Mouse (Mus musculus): ENCODE results near the gene 1700020D05Rik. TPM values are rescaled to one million over a fixed set of nuclear protein-coding genes. Genes with fewer than 3 reads are reported as not detected.
A peak's percentile ranks its signal among the peaks of the same experiment; 100 is the strongest.

Gene 1700020D05Rik
- total and polyA plus RNA-seq, 3 experiments, result 0.23 to 0.34 TPM; not detected in 1

GRCm38 (mm10) chr19:5472857-5473256 is 30.7 kb downstream of the 1700020D05Rik start:
- peaks cover 0 to 6% of the 10 kb centered on the region in 2 experiments; a peak in 1 of 4 replicates for H3K4me1 ChIP-seq (ENCODE audit: control insufficient read depth in 1 of 2, insufficient read depth in 2 of 2)
- in situ Hi-C loops (cut with MboI; ENCODE audit: low pct_ligation_motif_present, low pct_unique_long_range_greater_than_20kb, low sequenced_read_pairs), result no loop called here
- H3K9me3 ChIP-seq (replicated peaks; ENCODE audit: low read length), result no peaks in the 10 kb centered on the region
- peaks cover under 1 to 13% of the 10 kb centered on the region in 2 experiments for H3K36me3 ChIP-seq (replicated peaks in 1 of 2; ENCODE audit: control insufficient read depth in 1 of 2, insufficient read depth in 1 of 2, low read length in 1 of 2)
- dilution Hi-C loops (cut with MboI; ENCODE audit: extremely low pct_ligation_motif_present, extremely low pct_unique_long_range_greater_than_20kb, low sequenced_read_pairs), result no loop called here
- DNase-seq (ENCODE audit: extremely low read depth), result no peak
- H3K27me3 ChIP-seq (replicated peaks), result no peaks in the 10 kb centered on the region
- H3K4me2 ChIP-seq (ENCODE audit: insufficient read depth, low read depth, poor library complexity, severe bottlenecking), result no peak overlapping the region
- H3K4me3 ChIP-seq (replicated peaks in 1 of 3; ENCODE audit: low read depth in 2 of 3, low read length in 2 of 3, poor library complexity in 1 of 3), result no peak overlapping the region
- no peak overlapping the region for H3K27ac ChIP-seq (ENCODE audit: insufficient read depth, low read depth)
- no peak overlapping the region for H3K9ac ChIP-seq (ENCODE audit: insufficient read depth, low read depth)
- H3K79me2 ChIP-seq (replicated peaks; ENCODE audit: control insufficient read depth, extremely low read depth, insufficient read depth, poor library complexity, severe bottlenecking), result no peaks in the 10 kb centered on the region
- no peak for TF ChIP-seq USF2 (conservative IDR thresholded peaks at IDR 0.05; ENCODE audit: low read depth, low read length)
- peak in 1 of 2 experiments; percentile 11; a peak in 1 of 4 replicates for TF ChIP-seq CTCF (conservative IDR thresholded peaks at IDR 0.05 in 1 of 2, IDR thresholded peaks at IDR 0.05 in 1 of 2; ENCODE audit: low read depth in 2 of 2, low read length in 2 of 2)

- Histone ChIP-seq H3K4me1 (ENCODE audit: control insufficient read depth in 1 of 2, insufficient read depth in 2 of 2) (peaks cover 0 to 6% of the 10 kb centered on the region in 2 experiments; a peak in 1 of 4 replicates), H3K36me3 (replicated peaks in 1 of 2; ENCODE audit: control insufficient read depth in 1 of 2, insufficient read depth in 1 of 2, low read length in 1 of 2) (peaks cover 11 to 23% of the 10 kb centered on the region in 2 experiments), H3K4me2 (ENCODE audit: insufficient read depth, low read depth, poor library complexity, severe bottlenecking) (no peak overlapping the region), H3K27me3 (replicated peaks) (no peaks in the 10 kb centered on the region), H3K9ac (ENCODE audit: insufficient read depth, low read depth) (no peak overlapping the region), H3K4me3 (replicated peaks in 1 of 3; ENCODE audit: low read depth in 2 of 3, low read length in 2 of 3, poor library complexity in 1 of 3) (no peak overlapping the region), H3K79me2 (replicated peaks; ENCODE audit: control insufficient read depth, extremely low read depth, insufficient read depth, poor library complexity, severe bottlenecking) (no peaks in the 10 kb centered on the region), H3K9me3 (replicated peaks; ENCODE audit: low read length) (no peaks in the 10 kb centered on the region), H3K27ac (ENCODE audit: insufficient read depth, low read depth) (no peak overlapping the region)
- TF ChIP-seq MAFK (IDR thresholded peaks at IDR 0.05; ENCODE audit: insufficient replicate concordance, low read length), result no peak
- TF ChIP-seq ZNF384 (IDR thresholded peaks at IDR 0.05; ENCODE audit: low read depth, low read length), result no peak
- no peak for TF ChIP-seq JUND (conservative IDR thresholded peaks at IDR 0.05; ENCODE audit: low read depth, low read length)
- no peak for DNase-seq (ENCODE audit: extremely low read depth)
- in situ Hi-C loops (cut with MboI; ENCODE audit: low pct_ligation_motif_present, low pct_unique_long_range_greater_than_20kb, low sequenced_read_pairs), result no loop called here
- dilution Hi-C loops (cut with MboI; ENCODE audit: extremely low pct_ligation_motif_present, extremely low pct_unique_long_range_greater_than_20kb, low sequenced_read_pairs), result no loop called here
These were observed 31.7 kb downstream of the 1700020D05Rik start for GRCm38 (mm10) chr19:5471846-5472245.

- Histone ChIP-seq H3K27ac (ENCODE audit: insufficient read depth, low read depth) (no peak within 1 kb of the TSS), H3K79me2 (replicated peaks; ENCODE audit: control insufficient read depth, extremely low read depth, insufficient read depth, poor library complexity, severe bottlenecking) (no peaks in the 10 kb centered on the region), H3K27me3 (replicated peaks) (no peaks in the 10 kb centered on the region), H3K36me3 (replicated peaks in 1 of 2; ENCODE audit: control insufficient read depth in 1 of 2, insufficient read depth in 1 of 2, low read length in 1 of 2) (peaks cover 44 to 58% of the 10 kb centered on the region in 2 experiments), H3K4me3 (replicated peaks in 1 of 3; ENCODE audit: low read depth in 2 of 3, low read length in 2 of 3, poor library complexity in 1 of 3) (no peak within 1 kb of the TSS), H3K4me1 (ENCODE audit: control insufficient read depth in 1 of 2, insufficient read depth in 2 of 2) (peaks cover 0 to 6% of the 10 kb centered on the region in 2 experiments; a peak in 1 of 4 replicates), H3K9me3 (replicated peaks; ENCODE audit: low read length) (no peaks in the 10 kb centered on the region), H3K4me2 (ENCODE audit: insufficient read depth, low read depth, poor library complexity, severe bottlenecking) (no peak within 1 kb of the TSS), H3K9ac (ENCODE audit: insufficient read depth, low read depth) (no peak within 1 kb of the TSS)
- dilution Hi-C loops (cut with MboI; ENCODE audit: extremely low pct_ligation_motif_present, extremely low pct_unique_long_range_greater_than_20kb, low sequenced_read_pairs), result no loop called here
- no peak for TF ChIP-seq HCFC1 (IDR thresholded peaks at IDR 0.05; ENCODE audit: low read depth, low read length)
- no peak for TF ChIP-seq ZKSCAN1 (IDR thresholded peaks at IDR 0.05; ENCODE audit: borderline replicate concordance, low read depth, low read length)
- no peak for TF ChIP-seq MAZ (IDR thresholded peaks at IDR 0.05; ENCODE audit: low read depth, low read length)
- TF ChIP-seq ETS1 (conservative IDR thresholded peaks at IDR 0.05; ENCODE audit: low read depth, low read length), result no peak
- TF ChIP-seq JUN (IDR thresholded peaks at IDR 0.05; ENCODE audit: insufficient read depth, low read depth, low read length), result no peak
- no peak for TF ChIP-seq MAX (IDR thresholded peaks at IDR 0.05; ENCODE audit: low read length)
- TF ChIP-seq IRF4 (IDR thresholded peaks at IDR 0.05; ENCODE audit: low read depth, low read length), result no peak
- TF ChIP-seq USF1 (IDR thresholded peaks at IDR 0.05; ENCODE audit: low read depth, low read length), result no peak
- TF ChIP-seq NRF1 (IDR thresholded peaks at IDR 0.05; ENCODE audit: low read depth, low read length), result no peak
- in situ Hi-C loops (cut with MboI; ENCODE audit: low pct_ligation_motif_present, low pct_unique_long_range_greater_than_20kb, low sequenced_read_pairs), result no loop called here
- no peak for DNase-seq (ENCODE audit: extremely low read depth)
These were observed 35.2 kb downstream of the 1700020D05Rik start, which contains the start of gene Ctsw for GRCm38 (mm10) chr19:5468374-5468773. Ctsw (minus strand) TSS chr19:5468507.
